Mouse (Mus musculus): ENCODE measurements at regions not wholly inside any gene's neighbourhood (a gene's known extent, or its start where the extent isn't known, plus 50 kb on each side); places are given as distances from the start of the nearest gene placed in this dataset.
"Not testable (repeated sequence)": the region's sequence is repeated elsewhere in the genome, so short reads cannot be mapped to it uniquely, and the experiment has no call there.

GRCm38 (mm10) chr13:26119363-26119762, 650.6 kb downstream of the Hdgfl1 start:
- TF ChIP-seq CTCF (IDR thresholded peaks at IDR 0.05; ENCODE audit: low read depth, low read length), result no peak
- no peak for TF ChIP-seq POLR2A (IDR thresholded peaks at IDR 0.05; ENCODE audit: borderline replicate concordance, low read depth, low read length)
- Histone ChIP-seq H3K4me1 (ENCODE audit: control insufficient read depth, insufficient read depth, low read length) (no peaks in the 10 kb centered on the region), H3K27ac (ENCODE audit: insufficient read depth, low read depth, low read length) (no peak overlapping the region), H3K4me3 (ENCODE audit: insufficient read depth, low read length) (no peak overlapping the region)

GRCm38 (mm10) chr13:26114136-26114535, 655.8 kb downstream of the Hdgfl1 start:
- no peak overlapping the region for H3K4me3 ChIP-seq (ENCODE audit: insufficient read depth, low read length)
- TF ChIP-seq POLR2A (IDR thresholded peaks at IDR 0.05; ENCODE audit: borderline replicate concordance, low read depth, low read length) (no peak), CTCF (IDR thresholded peaks at IDR 0.05; ENCODE audit: low read depth, low read length) (no peak)
- no peaks in the 10 kb centered on the region for H3K4me1 ChIP-seq (ENCODE audit: control insufficient read depth, insufficient read depth, low read length)
- no peak overlapping the region for H3K27ac ChIP-seq (ENCODE audit: insufficient read depth, low read depth, low read length)

GRCm38 (mm10) chr13:26113723-26114122, 656.2 kb downstream of the Hdgfl1 start:
- not testable (repeated sequence) for H3K4me1 ChIP-seq (ENCODE audit: control insufficient read depth, insufficient read depth, low read length); H3K4me3 ChIP-seq (ENCODE audit: insufficient read depth, low read length); H3K27ac ChIP-seq (ENCODE audit: insufficient read depth, low read depth, low read length)

GRCm38 (mm10) chr13:26112579-26112978, 657.4 kb downstream of the Hdgfl1 start:
- no peak overlapping the region for H3K27ac ChIP-seq (ENCODE audit: insufficient read depth, low read depth, low read length)
- H3K4me3 ChIP-seq (ENCODE audit: insufficient read depth, low read length), result no peak overlapping the region
- TF ChIP-seq POLR2A (IDR thresholded peaks at IDR 0.05; ENCODE audit: borderline replicate concordance, low read depth, low read length), result no peak
- no peak for TF ChIP-seq CTCF (IDR thresholded peaks at IDR 0.05; ENCODE audit: low read depth, low read length)
- no peaks in the 10 kb centered on the region for H3K4me1 ChIP-seq (ENCODE audit: control insufficient read depth, insufficient read depth, low read length)

- H3K27ac ChIP-seq (ENCODE audit: insufficient read depth, low read depth, low read length), result no peak overlapping the region
- H3K4me1 ChIP-seq (ENCODE audit: control insufficient read depth, insufficient read depth, low read length), result no peaks in the 10 kb centered on the region
- TF ChIP-seq POLR2A (IDR thresholded peaks at IDR 0.05; ENCODE audit: borderline replicate concordance, low read depth, low read length), result no peak
- TF ChIP-seq CTCF (IDR thresholded peaks at IDR 0.05; ENCODE audit: low read depth, low read length), result no peak
- H3K4me3 ChIP-seq (ENCODE audit: insufficient read depth, low read length), result no peak overlapping the region
Measured at GRCm38 (mm10) chr13:26109013-26109412, 661.0 kb downstream of the Hdgfl1 start.

GRCm38 (mm10) chr13:26088727-26089126, 681.2 kb downstream of the Hdgfl1 start:
- Histone ChIP-seq H3K4me1 (ENCODE audit: control insufficient read depth, insufficient read depth, low read length) (no peaks in the 10 kb centered on the region), H3K4me3 (ENCODE audit: insufficient read depth, low read length) (no peak overlapping the region), H3K27ac (ENCODE audit: insufficient read depth, low read depth, low read length) (no peak overlapping the region)
- TF ChIP-seq CTCF (IDR thresholded peaks at IDR 0.05; ENCODE audit: low read depth, low read length) (no peak), POLR2A (IDR thresholded peaks at IDR 0.05; ENCODE audit: borderline replicate concordance, low read depth, low read length) (no peak)

GRCm38 (mm10) chr13:26080814-26081213, 689.2 kb downstream of the Hdgfl1 start:
- no peak for TF ChIP-seq POLR2A (IDR thresholded peaks at IDR 0.05; ENCODE audit: borderline replicate concordance, low read depth, low read length)
- no peak for TF ChIP-seq CTCF (IDR thresholded peaks at IDR 0.05; ENCODE audit: low read depth, low read length)
- Histone ChIP-seq H3K4me1 (ENCODE audit: control insufficient read depth, insufficient read depth, low read length) (no peaks in the 10 kb centered on the region), H3K27ac (ENCODE audit: insufficient read depth, low read depth, low read length) (no peak overlapping the region)

GRCm38 (mm10) chr13:26080302-26080701, 689.7 kb downstream of the Hdgfl1 start:
- no peaks in the 10 kb centered on the region for H3K4me1 ChIP-seq (ENCODE audit: control insufficient read depth, insufficient read depth, low read length)

More at GRCm38 (mm10) chr13:26080814-26081213, 689.2 kb downstream of the Hdgfl1 start:
- H3K4me3 ChIP-seq (ENCODE audit: insufficient read depth, low read length), result no peak overlapping the region

GRCm38 (mm10) chr13:26079362-26079761, 690.6 kb downstream of the Hdgfl1 start:
- H3K27ac ChIP-seq (ENCODE audit: insufficient read depth, low read depth, low read length), result no peak overlapping the region
- TF ChIP-seq CTCF (IDR thresholded peaks at IDR 0.05; ENCODE audit: low read depth, low read length) (no peak), POLR2A (IDR thresholded peaks at IDR 0.05; ENCODE audit: borderline replicate concordance, low read depth, low read length) (no peak)
- H3K4me1 ChIP-seq (ENCODE audit: control insufficient read depth, insufficient read depth, low read length), result no peaks in the 10 kb centered on the region
- no peak overlapping the region for H3K4me3 ChIP-seq (ENCODE audit: insufficient read depth, low read length)

More at GRCm38 (mm10) chr13:26080302-26080701, 689.7 kb downstream of the Hdgfl1 start:
- H3K4me3 ChIP-seq (ENCODE audit: insufficient read depth, low read length), result no peak overlapping the region
- no peak overlapping the region for H3K27ac ChIP-seq (ENCODE audit: insufficient read depth, low read depth, low read length)
- no peak for TF ChIP-seq CTCF (IDR thresholded peaks at IDR 0.05; ENCODE audit: low read depth, low read length)
- TF ChIP-seq POLR2A (IDR thresholded peaks at IDR 0.05; ENCODE audit: borderline replicate concordance, low read depth, low read length), result no peak

GRCm38 (mm10) chr13:26061322-26061721, 708.6 kb downstream of the Hdgfl1 start:
- TF ChIP-seq POLR2A (IDR thresholded peaks at IDR 0.05; ENCODE audit: borderline replicate concordance, low read depth, low read length) (no peak), CTCF (IDR thresholded peaks at IDR 0.05; ENCODE audit: low read depth, low read length) (no peak)
- Histone ChIP-seq H3K4me1 (ENCODE audit: control insufficient read depth, insufficient read depth, low read length) (no peaks in the 10 kb centered on the region), H3K4me3 (ENCODE audit: insufficient read depth, low read length) (no peak overlapping the region), H3K27ac (ENCODE audit: insufficient read depth, low read depth, low read length) (no peak overlapping the region)

- TF ChIP-seq POLR2A (IDR thresholded peaks at IDR 0.05; ENCODE audit: borderline replicate concordance, low read depth, low read length) (no peak), CTCF (IDR thresholded peaks at IDR 0.05; ENCODE audit: low read depth, low read length) (no peak)
- Histone ChIP-seq H3K4me3 (ENCODE audit: insufficient read depth, low read length) (no peak overlapping the region), H3K27ac (ENCODE audit: insufficient read depth, low read depth, low read length) (no peak overlapping the region), H3K4me1 (ENCODE audit: control insufficient read depth, insufficient read depth, low read length) (no peaks in the 10 kb centered on the region)
Measured at GRCm38 (mm10) chr13:26037699-26038098, 732.3 kb downstream of the Hdgfl1 start.

Data from bone marrow macrophage, adult 2 months (primary cell).